Mouse (Mus musculus): Measurements from ENCODE around the gene Tnfrsf26. TPM values are rescaled to one million over a fixed set of nuclear protein-coding genes. Genes with fewer than 3 reads are reported as not detected.

Tnfrsf26 gene
- polyA plus RNA-seq, 1 experiment from 2014 or later = 0.10 TPM

DNA sequence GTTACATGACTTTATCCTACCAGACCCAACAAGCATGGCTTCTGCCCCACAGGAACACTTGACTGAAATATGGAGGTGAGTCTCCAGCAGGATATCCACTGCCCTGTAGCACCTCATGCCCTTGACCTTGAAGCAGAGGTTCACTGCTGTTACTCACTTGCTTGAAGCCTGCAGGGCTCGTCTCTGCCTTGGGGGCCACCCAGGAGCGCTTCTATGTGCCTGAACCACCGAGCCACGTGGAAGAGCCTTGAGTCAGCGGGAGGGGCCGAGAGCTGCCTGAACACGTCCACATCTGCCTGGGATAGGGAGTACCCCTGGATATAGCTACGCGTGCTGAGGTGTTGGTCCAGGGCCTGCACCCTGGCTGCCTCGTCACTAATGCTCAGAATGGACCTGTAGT, 36.3 kb downstream of the Tnfrsf26 start:
- Histone ChIP-seq H3K9me3 (no peaks in the 10 kb centered on the region), H3K27ac (replicated peaks) (no peak overlapping the region), H3K9ac (replicated peaks) (no peak overlapping the region), H3K36me3 (peaks cover 33% of the 10 kb centered on the region), H3K4me3 (no peak overlapping the region), H3K27me3 (no peaks in the 10 kb centered on the region), H3K4me1 (peaks cover 13% of the 10 kb centered on the region), H3K4me2 (replicated peaks) (no peak overlapping the region)
- no peak for ATAC-seq (replicated peaks)
- 90% methylated on average over 10 of the region's 10 CpGs for WGBS

- Histone ChIP-seq H3K4me2 (replicated peaks) (no peak overlapping the region), H3K4me1 (no peaks in the 10 kb centered on the region), H3K27me3 (no peaks in the 10 kb centered on the region), H3K27ac (replicated peaks) (no peak overlapping the region), H3K9ac (replicated peaks) (no peak overlapping the region), H3K4me3 (no peak overlapping the region), H3K36me3 (peaks cover 67% of the 10 kb centered on the region), H3K9me3 (no peaks in the 10 kb centered on the region)
- WGBS = 95% methylated on average over 4 of the region's 4 CpGs
- ATAC-seq (replicated peaks) = no peak
Observed at GRCm38 (mm10) chr7:143588006-143588405, 40.5 kb downstream of the Tnfrsf26 start.

- Histone ChIP-seq H3K9me3 (no peaks in the 10 kb centered on the region), H3K4me2 (replicated peaks) (no peak overlapping the region), H3K4me3 (no peak overlapping the region), H3K9ac (replicated peaks) (no peak overlapping the region), H3K36me3 (peaks cover 71% of the 10 kb centered on the region), H3K27ac (replicated peaks) (no peak overlapping the region), H3K27me3 (no peaks in the 10 kb centered on the region), H3K4me1 (no peaks in the 10 kb centered on the region)
- 93% methylated on average over 5 of the region's 5 CpGs for WGBS
- ATAC-seq (replicated peaks) = no peak
Observed at GRCm38 (mm10) chr7:143587586-143587985, 40.9 kb downstream of the Tnfrsf26 start.

GRCm38 (mm10) chr7:143583956-143584355, 44.6 kb downstream of the Tnfrsf26 start:
- H3K9me3 ChIP-seq = no peaks in the 10 kb centered on the region
- no peak for ATAC-seq (replicated peaks)
- H3K9ac ChIP-seq (replicated peaks) = no peak overlapping the region
- no peaks in the 10 kb centered on the region for H3K4me1 ChIP-seq
- H3K27ac ChIP-seq (replicated peaks) = no peak overlapping the region
- peaks cover 69% of the 10 kb centered on the region for H3K36me3 ChIP-seq
- H3K27me3 ChIP-seq = no peaks in the 10 kb centered on the region
- WGBS = 31% methylated on average over 3 of the region's 3 CpGs
- H3K4me2 ChIP-seq (replicated peaks) = no peak overlapping the region
- H3K4me3 ChIP-seq = no peak overlapping the region

DNA sequence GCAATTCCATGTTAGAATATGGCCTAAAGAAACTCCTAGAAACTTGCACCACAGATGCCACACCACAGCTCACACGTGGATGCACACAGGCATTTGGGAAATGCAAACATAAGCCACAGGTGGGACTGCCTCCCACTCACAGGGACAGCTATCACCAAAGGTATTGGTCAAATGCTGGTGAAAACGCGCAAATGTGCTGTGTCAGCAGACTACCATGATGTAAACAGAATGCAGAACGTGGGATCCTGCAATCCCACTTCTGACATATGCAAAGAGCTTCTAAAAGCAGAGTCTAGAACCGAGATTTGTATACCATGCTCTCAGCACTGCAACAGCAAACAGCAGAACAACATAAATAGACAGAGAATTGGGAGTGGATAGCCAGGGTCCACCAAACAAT, 45.5 kb downstream of the Tnfrsf26 start:
- Histone ChIP-seq H3K27me3 (no peaks in the 10 kb centered on the region), H3K4me3 (no peak overlapping the region), H3K9me3 (no peaks in the 10 kb centered on the region), H3K27ac (replicated peaks) (no peak overlapping the region), H3K4me2 (replicated peaks) (no peak overlapping the region), H3K9ac (replicated peaks) (no peak overlapping the region), H3K36me3 (peaks cover 70% of the 10 kb centered on the region), H3K4me1 (no peaks in the 10 kb centered on the region)
- 90% methylated on average over 5 of the region's 5 CpGs for WGBS
- ATAC-seq (replicated peaks) = no peak

DNA sequence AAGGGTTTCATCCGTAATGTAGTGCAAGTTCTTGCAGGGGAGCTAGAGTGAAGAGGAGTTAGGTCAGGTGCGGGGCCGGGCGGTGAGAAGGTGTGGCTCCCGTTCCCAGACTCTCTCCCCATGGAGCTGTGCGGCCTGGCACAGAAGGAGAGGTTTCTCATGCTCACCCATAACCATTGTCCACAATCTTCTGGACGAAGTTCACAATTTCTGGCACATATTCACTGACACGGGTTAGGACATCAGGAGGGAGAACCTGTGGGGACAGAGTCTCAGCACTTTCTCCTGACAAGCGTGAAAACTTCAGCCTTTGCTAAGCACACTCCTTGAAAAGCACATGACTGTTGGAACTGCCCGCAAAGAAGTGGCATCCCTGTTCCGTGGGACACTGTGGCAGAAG, 52.8 kb downstream of the Tnfrsf26 start:
- H3K9me3 ChIP-seq = no peaks in the 10 kb centered on the region
- H3K4me1 ChIP-seq = no peaks in the 10 kb centered on the region
- H3K27me3 ChIP-seq = no peaks in the 10 kb centered on the region
- 95% methylated on average over 11 of the region's 11 CpGs for WGBS
- H3K9ac ChIP-seq (replicated peaks) = no peak overlapping the region
- no peak overlapping the region for H3K4me3 ChIP-seq
- H3K36me3 ChIP-seq = peaks cover 84% of the 10 kb centered on the region
- H3K4me2 ChIP-seq (replicated peaks) = no peak overlapping the region
- H3K27ac ChIP-seq (replicated peaks) = no peak overlapping the region
- ATAC-seq (replicated peaks) = no peak

- ATAC-seq (replicated peaks) = no peak
Observed at GRCm38 (mm10) chr7:143565648-143566039, 62.9 kb downstream of the Tnfrsf26 start.

GRCm38 (mm10) chr7:143565015-143565647, 63.4 kb downstream of the Tnfrsf26 start:
- no peak for ATAC-seq (replicated peaks)
- Histone ChIP-seq H3K27me3 (no peaks in the 10 kb centered on the region), H3K36me3 (peaks cover 91% of the 10 kb centered on the region), H3K4me2 (replicated peaks) (no peak overlapping the region), H3K9ac (replicated peaks) (no peak overlapping the region), H3K4me3 (no peak overlapping the region), H3K9me3 (no peaks in the 10 kb centered on the region), H3K27ac (replicated peaks) (no peak overlapping the region), H3K4me1 (no peaks in the 10 kb centered on the region)
- 95% methylated on average over 6 of the region's 6 CpGs for WGBS

More at GRCm38 (mm10) chr7:143565648-143566039, 62.9 kb downstream of the Tnfrsf26 start:
- Histone ChIP-seq H3K36me3 (peaks cover 91% of the 10 kb centered on the region), H3K9me3 (no peaks in the 10 kb centered on the region), H3K4me1 (no peaks in the 10 kb centered on the region), H3K27ac (replicated peaks) (no peak overlapping the region), H3K9ac (replicated peaks) (no peak overlapping the region), H3K27me3 (no peaks in the 10 kb centered on the region), H3K4me2 (replicated peaks) (no peak overlapping the region), H3K4me3 (no peak overlapping the region)
- 96% methylated on average over 3 of the region's 3 CpGs for WGBS

DNA sequence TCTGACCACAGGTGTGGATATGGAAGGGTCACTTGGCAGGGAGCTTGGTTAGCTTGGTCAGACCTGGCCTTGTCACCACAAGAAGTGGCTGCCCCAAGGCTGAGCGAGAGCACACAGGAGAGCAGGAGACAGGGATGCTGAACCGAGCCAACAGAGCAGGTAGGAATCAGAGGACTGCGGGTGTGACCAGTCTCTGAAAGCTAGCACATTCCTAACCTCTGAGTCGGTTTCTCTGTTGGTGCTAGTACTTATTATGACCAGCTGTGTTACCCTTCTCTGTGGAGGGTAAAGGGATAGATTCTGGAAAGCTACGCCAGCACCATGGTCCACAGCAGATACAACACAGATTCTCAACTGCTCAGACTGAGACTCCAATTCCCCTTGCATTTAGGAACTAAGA, 64.7 kb downstream of the Tnfrsf26 start:
- no peak overlapping the region for H3K4me2 ChIP-seq (replicated peaks)
- H3K36me3 ChIP-seq = peaks cover 91% of the 10 kb centered on the region
- WGBS = 93% methylated on average over 5 of the region's 5 CpGs

More for the DNA sequence above, 64.7 kb downstream of the Tnfrsf26 start:
- no peaks in the 10 kb centered on the region for H3K27me3 ChIP-seq
- no peak overlapping the region for H3K9ac ChIP-seq (replicated peaks)
- no peak overlapping the region for H3K4me3 ChIP-seq
- no peaks in the 10 kb centered on the region for H3K9me3 ChIP-seq
- no peak overlapping the region for H3K27ac ChIP-seq (replicated peaks)
- no peaks in the 10 kb centered on the region for H3K4me1 ChIP-seq
- no peak for ATAC-seq (replicated peaks)

Small RNA genes lying within 50 kb of the gene (microRNA-seq; reads per million reads assigned to microRNA genes)
- gene Mir7064 = 1.5 reads per million

Other genes starting within 250 kb of the Tnfrsf26 start
- 139 and 142 TPM in 2 replicates for gene Cdkn1c, start 167.7 kb downstream of the Tnfrsf26 start, polyA plus RNA-seq (2015; fragmentation: Nextera tagmentation; extraction: Ambion mirVana)
- gene Slc22a18, start 155.0 kb downstream of the Tnfrsf26 start, polyA plus RNA-seq (2015; fragmentation: Nextera tagmentation; extraction: Ambion mirVana) = 0.29 and 0.68 TPM in 2 replicates
- 0.26 and 0.47 TPM in 2 replicates for gene Phlda2, start 125.6 kb downstream of the Tnfrsf26 start, polyA plus RNA-seq (2015; fragmentation: Nextera tagmentation; extraction: Ambion mirVana)
- 347 and 356 TPM in 2 replicates for gene Nap1l4, start 79.6 kb downstream of the Tnfrsf26 start, polyA plus RNA-seq (2015; fragmentation: Nextera tagmentation; extraction: Ambion mirVana)
- 70.1 and 73.0 TPM in 2 replicates for gene Cars, start 28.6 kb downstream of the Tnfrsf26 start, polyA plus RNA-seq (2015; fragmentation: Nextera tagmentation; extraction: Ambion mirVana)
- 4.0 and 5.3 TPM in 2 replicates for gene Tnfrsf22, start 20.9 kb upstream of the Tnfrsf26 start, polyA plus RNA-seq (2015; fragmentation: Nextera tagmentation; extraction: Ambion mirVana)
- 0.45 and 0.66 TPM in 2 replicates for gene Tnfrsf23, start 57.1 kb upstream of the Tnfrsf26 start, polyA plus RNA-seq (2015; fragmentation: Nextera tagmentation; extraction: Ambion mirVana)
- 30.2 and 32.4 TPM in 2 replicates for gene Osbpl5, start 128.3 kb upstream of the Tnfrsf26 start, polyA plus RNA-seq (2015; fragmentation: Nextera tagmentation; extraction: Ambion mirVana)
- not detected in 2 replicates for gene Mrgprg, start 138.3 kb upstream of the Tnfrsf26 start, polyA plus RNA-seq (2015; fragmentation: Nextera tagmentation; extraction: Ambion mirVana)
- gene Mrgpre, start 155.8 kb upstream of the Tnfrsf26 start, polyA plus RNA-seq (2015; fragmentation: Nextera tagmentation; extraction: Ambion mirVana) = 3.0 and 3.5 TPM in 2 replicates
- gene Nadsyn1, start 194.1 kb upstream of the Tnfrsf26 start, polyA plus RNA-seq (2015; fragmentation: Nextera tagmentation; extraction: Ambion mirVana) = 5.2 and 6.7 TPM in 2 replicates
- gene Dhcr7, start 194.4 kb upstream of the Tnfrsf26 start, polyA plus RNA-seq (2015; fragmentation: Nextera tagmentation; extraction: Ambion mirVana) = 43.9 and 47.7 TPM in 2 replicates
- not detected in 2 replicates for gene Gm498, start 238.1 kb upstream of the Tnfrsf26 start, polyA plus RNA-seq (2015; fragmentation: Nextera tagmentation; extraction: Ambion mirVana)